Mouse (Mus musculus) right cerebral cortex, adult 18-20 months (tissue): ENCODE results near the gene Dscaml1.

Experiments
- DNase-seq: peaks from one replicate; pipeline ENCODE4 v3.0.0; 2022; ENCODE audit warnings: mixed read lengths

Gene Dscaml1

GRCm38 (mm10) chr9:45412700-45413477, 13.5 kb upstream of the Dscaml1 start:
- no peak for DNase-seq

GRCm38 (mm10) chr9:45413478-45414140, 12.8 kb upstream of the Dscaml1 start:
- no peak for DNase-seq

GRCm38 (mm10) chr9:45415912-45416311, 10.5 kb upstream of the Dscaml1 start:
- peak; percentile 71 for DNase-seq

GRCm38 (mm10) chr9:45417245-45417644, 9.2 kb upstream of the Dscaml1 start:
- peak; percentile 53 for DNase-seq

GRCm38 (mm10) chr9:45418252-45418651, 8.2 kb upstream of the Dscaml1 start:
- DNase-seq: no peak

- no peak for DNase-seq
Observed at GRCm38 (mm10) chr9:45421209-45421608, 5.2 kb upstream of the Dscaml1 start.

GRCm38 (mm10) chr9:45422761-45423298, 3.6 kb upstream of the Dscaml1 start:
- no peak for DNase-seq

- no peak for DNase-seq
Observed at GRCm38 (mm10) chr9:45429392-45429791, 3.0 kb downstream of the Dscaml1 start.

- DNase-seq: peak; percentile 68
Observed at GRCm38 (mm10) chr9:45429951-45430697, 3.7 kb downstream of the Dscaml1 start.

- no peak for DNase-seq
Observed at GRCm38 (mm10) chr9:45430698-45430959, 4.2 kb downstream of the Dscaml1 start.

- no peak for DNase-seq
Observed at GRCm38 (mm10) chr9:45431150-45431549, 4.7 kb downstream of the Dscaml1 start.

- peak; percentile 63 for DNase-seq
Observed at GRCm38 (mm10) chr9:45432639-45433038, 6.2 kb downstream of the Dscaml1 start.

- DNase-seq: no peak
Observed at GRCm38 (mm10) chr9:45433119-45433518, 6.7 kb downstream of the Dscaml1 start.

GRCm38 (mm10) chr9:45434171-45434570, 7.7 kb downstream of the Dscaml1 start:
- DNase-seq: no peak

- no peak for DNase-seq
Observed at GRCm38 (mm10) chr9:45439025-45439424, 12.6 kb downstream of the Dscaml1 start.

- DNase-seq: no peak
Observed at GRCm38 (mm10) chr9:45440083-45440784, 13.8 kb downstream of the Dscaml1 start.

- no peak for DNase-seq
Observed at GRCm38 (mm10) chr9:45444251-45444798, 17.9 kb downstream of the Dscaml1 start.

GRCm38 (mm10) chr9:45449658-45450057, 23.2 kb downstream of the Dscaml1 start:
- DNase-seq: no peak

- no peak for DNase-seq
Observed at GRCm38 (mm10) chr9:45451346-45451745, 24.9 kb downstream of the Dscaml1 start.

- DNase-seq: no peak
Observed at GRCm38 (mm10) chr9:45454032-45454431, 27.6 kb downstream of the Dscaml1 start.

GRCm38 (mm10) chr9:45454889-45455610, 28.6 kb downstream of the Dscaml1 start:
- DNase-seq: no peak

- DNase-seq: no peak
Observed at GRCm38 (mm10) chr9:45457200-45457599, 30.8 kb downstream of the Dscaml1 start.
